ENCODE assay signal across 14 mouse cellular contexts in genomic region chr17:84954881-84955280, GRCm38 (mm10).
"Had no signal": no experiment of that assay in that cellular context is flagged by ENCODE, and none has a peak within 500 bp of the region (broad histone marks: within the 10 kb centered on the region; RNA-seq: fewer than 3 reads in every experiment).

No protein-coding gene starts in this region.

- DNase-seq: liver, postnatal 0 days; lung, adult 2 months; lung, postnatal 14 days; lung, postnatal 36 days; midbrain, embryonic 14.5 days; retina, postnatal 1 day; right cerebral cortex, adult 18-20 months; right cerebral cortex, postnatal 25 days; right cerebral cortex, postnatal 4 days; spleen, adult 18-20 months; thymus, adult 18-20 months; thymus, postnatal 14 days; thymus, postnatal 36 days had no signal

- ATAC-seq: liver, postnatal 0 days; lung, postnatal 0 days had no signal
